Mouse (Mus musculus) stomach, embryonic 16.5 days (tissue): ENCODE measurements around the gene P3h3. TPM values are rescaled to one million over a fixed set of nuclear protein-coding genes. Genes with fewer than 3 reads are reported as not detected.
A peak's percentile ranks its signal among the peaks of the same experiment; 100 is the strongest.

ENCODE experiments used
- ATAC-seq: fragments of 200-750 bp; cut with Nextera tagmentation; 2 replicates; pipeline ENCODE4 v1.8.0; 2017; ENCODE audit warnings: moderate number of reproducible peaks, moderate TSS enrichment; ENCODE audit not compliant: insufficient read depth, low FRiP score
- H3K27ac ChIP-seq: fragments of 300-500 bp; sonication (generic); 2 replicates; pipeline ENCODE4 v1.5.1; 2014; ENCODE audit warnings: low read length
- H3K27me3 ChIP-seq: fragments of 300-500 bp; sonication (generic); 2 replicates; pipeline ENCODE4 v1.6.1; 2014; ENCODE audit warnings: low read length, control low read depth, mixed read lengths; ENCODE audit not compliant: control insufficient read depth, insufficient read depth
- H3K36me3 ChIP-seq: fragments of 300-500 bp; sonication (generic); 2 replicates; pipeline ENCODE4 v1.6.1; 2014; ENCODE audit warnings: low read length; ENCODE audit not compliant: control insufficient read depth, insufficient read depth
- H3K4me1 ChIP-seq: fragments of 300-500 bp; sonication (generic); 2 replicates; pipeline ENCODE4 v1.6.1; 2014; ENCODE audit warnings: low read length, control low read depth, mixed read lengths; ENCODE audit not compliant: control insufficient read depth, insufficient read depth
- H3K4me2 ChIP-seq: fragments of 300-500 bp; sonication (generic); 2 replicates; pipeline ENCODE4 v1.6.1; 2014; ENCODE audit warnings: low read depth, low read length, mixed read lengths
- H3K4me3 ChIP-seq: fragments of 300-500 bp; sonication (generic); replicated peaks from 2 replicates; pipeline ENCODE4 v1.5.1; 2014; ENCODE audit warnings: mild to moderate bottlenecking, low read length
- H3K9ac ChIP-seq: fragments of 300-500 bp; sonication (generic); 2 replicates; pipeline ENCODE4 v1.6.1; 2014; ENCODE audit warnings: low read length
- H3K9me3 ChIP-seq: fragments of 300-500 bp; sonication (generic); replicated peaks from 2 replicates; pipeline ENCODE4 v1.6.1; 2016; ENCODE audit warnings: low read length, control low read depth; ENCODE audit not compliant: control insufficient read depth
- WGBS: fragments of 180-500 bp; shearing (Covaris S2); extraction: QIAGEN DNeasy Blood & Tissue Kit; methylation state at CpG from one replicate; pipeline ENCODE4 v1.1.7; 2014; 5-methylcytosine and 5-hydroxymethylcytosine counted together
- polyA plus RNA-seq: library from polyadenylated mRNA; unstranded; fragments of >200 nt; fragmentation: Nextera tagmentation; extraction: Ambion mirVana; gene quantifications from 2 replicates; pipeline ENCODE4 v1.2.1, GENCODE M21; 2015

The P3h3 gene
- 9.9 and 11.5 TPM in 2 replicates for polyA plus RNA-seq

DNA sequence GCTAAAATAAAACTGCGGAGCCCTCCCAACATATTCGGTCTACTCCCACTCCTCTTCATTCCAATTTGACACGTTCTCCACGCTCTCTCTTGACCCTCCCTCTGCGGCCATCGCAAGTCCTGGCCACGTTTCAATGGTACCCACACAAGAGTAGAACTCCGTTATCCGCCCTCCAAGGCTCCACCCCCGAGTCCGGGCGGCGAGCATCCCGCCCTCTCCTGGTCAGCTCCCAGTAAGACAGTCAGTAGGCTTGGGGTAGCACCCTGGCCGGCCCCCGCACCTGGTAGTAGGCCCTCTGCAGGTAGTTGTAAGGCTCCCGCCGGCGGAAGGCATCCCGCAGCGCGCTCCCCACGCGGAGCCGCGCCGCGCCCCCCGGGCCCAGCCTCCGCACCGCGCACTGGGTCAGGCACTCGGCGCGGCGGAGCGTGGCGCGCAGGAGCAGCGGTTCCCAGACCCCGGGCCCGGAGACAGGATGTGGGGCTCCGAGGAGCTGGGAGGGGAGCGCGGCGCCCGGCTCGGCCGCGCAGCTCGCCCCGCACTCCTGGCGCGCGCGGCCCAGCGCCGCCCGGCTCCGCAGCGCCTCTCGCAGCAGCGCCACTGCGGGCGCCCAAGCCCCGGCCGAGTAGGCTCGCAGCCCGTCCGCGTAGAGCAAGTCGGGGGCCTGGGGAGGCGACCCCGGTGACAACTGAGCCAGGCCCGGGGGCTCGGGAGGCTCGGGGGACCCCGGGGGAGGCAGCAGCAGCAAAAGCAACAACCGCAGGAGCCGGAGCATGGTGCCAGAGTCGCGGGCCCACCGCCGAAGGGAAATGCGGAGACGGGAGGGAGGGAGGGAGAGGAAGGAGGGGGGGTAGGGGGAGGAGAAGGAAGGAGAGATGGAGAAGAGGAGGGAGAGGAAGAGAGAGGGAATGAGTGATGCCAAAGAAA, at the start of gene P3h3:
P3h3 (minus strand) TSS at position 837 of the 924 bp plus-strand sequence.
- H3K9ac ChIP-seq, result peak within 1 kb of the TSS; percentile 94
- peak; percentile 85 for ATAC-seq
- H3K27me3 ChIP-seq, result peaks cover 8% of the 10 kb centered on the region; the same call in 1 of the 2 replicates
- peak within 1 kb of the TSS; percentile 81 for H3K4me2 ChIP-seq
- no peaks in the 10 kb centered on the region for H3K9me3 ChIP-seq
- H3K36me3 ChIP-seq, result no peaks in the 10 kb centered on the region
- peak within 1 kb of the TSS; percentile 77 for H3K4me3 ChIP-seq
- peak within 1 kb of the TSS; percentile 95 for H3K27ac ChIP-seq
- WGBS, result under 1% methylated on average over 86 of the region's 86 CpGs
- peaks cover 18% of the 10 kb centered on the region for H3K4me1 ChIP-seq

DNA sequence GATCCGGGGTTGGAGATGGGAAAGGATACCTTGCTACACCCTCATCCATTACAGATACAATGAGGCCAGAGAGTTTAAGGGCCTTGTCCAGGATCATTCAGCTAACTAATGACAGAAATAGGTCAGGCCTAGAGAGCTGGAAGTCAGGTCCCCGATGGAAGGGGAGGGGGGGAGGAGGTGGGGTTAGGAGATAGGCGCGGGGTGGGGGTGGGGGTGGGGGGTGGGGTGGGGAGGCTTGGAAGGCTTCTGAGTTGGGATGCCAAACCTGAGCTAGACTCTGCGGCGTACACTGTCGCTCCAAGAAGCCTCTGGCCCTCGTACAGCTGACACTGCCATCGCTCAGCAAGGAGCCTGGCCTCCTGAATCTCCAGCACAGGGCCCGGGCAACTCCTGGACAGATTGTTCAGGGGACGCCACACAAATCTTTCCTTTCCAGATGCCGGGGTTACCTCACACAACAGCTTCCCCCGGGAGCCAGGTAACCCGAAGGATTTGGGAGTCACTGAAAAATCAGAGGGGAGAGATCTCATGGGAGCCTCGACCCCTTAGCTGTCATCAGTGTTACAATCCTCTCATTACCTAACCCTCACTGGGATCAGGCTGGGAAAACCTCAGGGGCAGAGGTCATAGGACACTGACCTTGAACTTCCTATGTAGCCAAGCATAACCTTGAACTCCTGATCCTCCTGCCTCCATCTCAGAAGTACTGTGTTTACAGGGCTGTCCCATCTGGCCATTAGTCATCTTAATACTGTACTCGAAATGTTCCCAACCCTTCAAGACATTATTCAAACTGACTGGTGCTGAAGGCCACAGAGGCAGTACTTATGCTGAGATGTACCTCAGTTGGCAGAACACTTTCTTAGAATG, 47.7 kb upstream of the P3h3 start:
- Histone ChIP-seq H3K9me3 (no peaks in the 10 kb centered on the region), H3K4me2 (peak overlapping the region; percentile 94), H3K9ac (peak overlapping the region; percentile 81), H3K4me3 (peak overlapping the region; percentile 61; the same call in 1 of the 2 replicates), H3K36me3 (no peaks in the 10 kb centered on the region), H3K4me1 (peaks cover 16% of the 10 kb centered on the region), H3K27ac (peak overlapping the region; percentile 99), H3K27me3 (0 out of 2 replicates have a peak, but pooled peaks cover 2% of the 10 kb centered on the region)
- WGBS, result 39% methylated on average over 16 of the region's 16 CpGs
- ATAC-seq, result no peak

DNA sequence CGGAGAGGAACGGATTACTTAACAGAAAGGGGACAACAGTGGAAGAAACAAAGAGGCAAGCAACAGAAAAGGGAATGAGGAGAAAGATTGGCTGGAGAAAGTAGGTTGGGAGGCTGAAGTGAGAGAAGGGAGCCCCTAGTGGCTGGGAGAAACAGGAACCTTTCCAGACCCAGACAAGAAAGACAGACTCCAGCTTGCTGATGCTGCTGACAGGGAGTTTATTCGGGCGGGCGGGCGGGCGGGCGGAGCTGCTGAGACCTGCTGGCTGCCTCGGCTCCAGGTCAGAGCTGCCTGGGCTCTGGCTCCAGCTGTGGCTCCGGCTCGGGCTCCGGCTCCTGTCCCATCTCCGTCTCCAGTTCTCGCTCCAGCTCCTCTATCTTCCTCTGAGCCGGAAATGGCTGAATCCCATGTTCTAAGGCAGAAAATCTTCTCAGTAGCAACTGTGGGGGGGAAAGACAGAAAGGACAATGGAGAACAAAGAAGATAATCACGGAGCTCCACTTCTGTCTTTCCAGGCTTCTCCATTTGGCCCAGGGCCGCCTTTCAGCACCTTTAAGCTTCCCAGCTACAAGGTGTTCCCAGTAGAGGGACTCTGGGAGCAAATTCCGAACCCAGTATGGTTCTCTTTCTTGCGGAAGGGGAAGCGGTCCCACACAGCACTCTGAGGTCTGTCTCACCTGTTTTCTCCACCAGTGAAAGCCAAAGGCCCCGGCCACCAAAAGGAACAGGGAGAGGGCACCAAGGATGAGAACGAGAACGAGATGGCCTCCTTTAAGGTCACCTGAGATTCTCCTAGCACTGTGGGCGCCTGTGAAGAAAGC, 46.8 kb upstream of the P3h3 start:
- 7% methylated on average over 24 of the region's 24 CpGs for WGBS
- peak overlapping the region; percentile 94 for H3K4me2 ChIP-seq
- H3K9me3 ChIP-seq, result no peaks in the 10 kb centered on the region
- peak overlapping the region; percentile 61 for H3K4me3 ChIP-seq
- H3K4me1 ChIP-seq, result peaks cover 11% of the 10 kb centered on the region
- ATAC-seq, result peak; percentile 81
- no peaks in the 10 kb centered on the region for H3K27me3 ChIP-seq
- peak overlapping the region; percentile 99 for H3K27ac ChIP-seq
- no peaks in the 10 kb centered on the region for H3K36me3 ChIP-seq
- H3K9ac ChIP-seq, result peak overlapping the region; percentile 81

DNA sequence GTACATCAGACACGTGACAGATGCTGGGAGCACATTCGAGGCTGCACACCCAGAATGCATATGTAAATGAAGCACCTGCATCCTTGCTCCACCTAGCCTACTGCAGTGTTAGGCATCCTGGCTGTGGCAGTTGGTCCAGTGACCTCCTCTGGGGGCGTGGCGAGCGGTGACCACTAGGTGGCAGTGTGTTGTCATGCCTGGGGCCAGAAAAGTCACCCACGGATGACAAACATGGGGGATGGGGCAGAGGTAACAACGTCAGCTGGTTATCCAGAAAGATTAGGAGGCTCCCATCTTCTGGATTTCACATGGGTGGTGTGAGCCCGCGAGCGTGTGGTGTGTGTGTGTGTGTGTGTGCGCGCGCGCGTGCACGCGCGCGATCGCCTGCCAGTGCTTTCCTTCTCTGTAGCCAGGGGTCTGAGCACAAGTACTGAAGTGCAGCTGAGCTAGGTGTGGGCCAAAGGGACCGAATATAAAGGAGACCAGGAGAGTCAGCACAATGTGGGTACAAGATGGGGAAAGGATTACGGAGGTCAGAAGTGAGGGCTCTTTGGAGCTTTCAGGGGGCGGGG, 46.1 kb upstream of the P3h3 start:
- H3K4me1 ChIP-seq, result peaks cover 11% of the 10 kb centered on the region
- peak overlapping the region; percentile 61 for H3K4me3 ChIP-seq
- ATAC-seq, result peak; percentile 84
- no peaks in the 10 kb centered on the region for H3K27me3 ChIP-seq
- H3K36me3 ChIP-seq, result no peaks in the 10 kb centered on the region
- H3K9me3 ChIP-seq, result no peaks in the 10 kb centered on the region
- H3K9ac ChIP-seq, result peak overlapping the region; percentile 81
- peak overlapping the region; percentile 94 for H3K4me2 ChIP-seq
- peak overlapping the region; percentile 99 for H3K27ac ChIP-seq
- 0% methylated on average over 23 of the region's 23 CpGs for WGBS

DNA sequence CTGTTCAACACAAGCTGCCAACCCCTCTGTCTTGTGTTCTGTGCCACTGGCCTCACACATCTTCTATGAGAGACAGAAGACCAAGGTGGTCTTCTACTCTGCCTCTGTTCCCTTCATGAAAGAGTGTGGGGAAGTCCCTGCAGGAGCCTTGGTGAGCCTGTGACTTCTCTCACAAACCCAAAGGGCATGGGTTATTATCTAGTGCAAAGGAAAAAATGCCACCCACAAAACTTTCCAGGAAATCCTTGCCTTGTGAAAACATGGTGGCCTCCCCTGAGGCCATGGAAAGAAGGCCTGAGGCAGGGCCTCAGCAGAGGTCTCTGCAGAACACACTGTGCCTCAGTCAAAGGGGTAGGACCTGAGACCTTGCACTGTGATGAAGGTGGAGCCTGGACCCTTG, 44.3 kb upstream of the P3h3 start:
- Histone ChIP-seq H3K4me1 (peaks cover 11% of the 10 kb centered on the region), H3K27ac (no peak overlapping the region), H3K4me3 (no peak overlapping the region), H3K4me2 (no peak overlapping the region), H3K9me3 (no peaks in the 10 kb centered on the region), H3K27me3 (no peaks in the 10 kb centered on the region), H3K36me3 (no peaks in the 10 kb centered on the region), H3K9ac (no peak overlapping the region)
- ATAC-seq, result no peak

DNA sequence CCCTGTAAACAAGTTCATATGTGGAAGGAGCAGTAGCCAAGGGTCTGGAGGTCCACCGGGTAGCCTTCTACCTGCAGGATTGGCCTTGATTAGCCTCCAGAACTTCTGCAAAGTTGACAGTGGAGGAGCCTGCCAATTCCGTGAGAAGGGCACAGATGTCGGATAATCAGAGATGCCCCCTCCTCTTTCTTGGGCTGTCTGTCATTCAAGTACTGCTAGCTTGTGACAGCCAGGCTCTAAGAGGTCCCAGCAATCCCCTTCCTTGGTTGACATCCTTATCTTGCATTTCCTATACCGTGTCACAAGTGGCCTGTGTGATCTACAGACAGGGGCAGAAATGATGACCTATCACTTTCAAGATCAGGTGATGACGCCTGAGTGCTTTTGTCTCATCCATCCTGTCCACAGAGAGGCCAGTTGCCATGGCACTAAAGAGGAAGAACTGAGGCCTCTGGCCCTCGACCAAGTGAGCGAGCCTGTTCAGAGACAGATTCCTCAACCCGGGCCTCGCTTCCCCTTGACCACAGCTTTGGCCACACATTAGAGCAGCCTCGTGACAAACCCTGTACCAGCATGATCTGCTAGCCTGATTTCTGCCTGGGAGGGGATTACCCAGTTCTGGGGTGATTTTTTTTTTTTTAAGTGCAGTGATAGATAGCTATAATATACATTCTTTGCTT, 43.4 kb upstream of the P3h3 start:
- Histone ChIP-seq H3K4me3 (no peak overlapping the region), H3K9me3 (no peaks in the 10 kb centered on the region), H3K36me3 (no peaks in the 10 kb centered on the region), H3K9ac (no peak overlapping the region), H3K27me3 (no peaks in the 10 kb centered on the region), H3K4me2 (no peak overlapping the region), H3K4me1 (peaks cover 11% of the 10 kb centered on the region), H3K27ac (no peak overlapping the region)
- WGBS, result 52% methylated on average over 10 of the region's 10 CpGs
- ATAC-seq, result no peak

DNA sequence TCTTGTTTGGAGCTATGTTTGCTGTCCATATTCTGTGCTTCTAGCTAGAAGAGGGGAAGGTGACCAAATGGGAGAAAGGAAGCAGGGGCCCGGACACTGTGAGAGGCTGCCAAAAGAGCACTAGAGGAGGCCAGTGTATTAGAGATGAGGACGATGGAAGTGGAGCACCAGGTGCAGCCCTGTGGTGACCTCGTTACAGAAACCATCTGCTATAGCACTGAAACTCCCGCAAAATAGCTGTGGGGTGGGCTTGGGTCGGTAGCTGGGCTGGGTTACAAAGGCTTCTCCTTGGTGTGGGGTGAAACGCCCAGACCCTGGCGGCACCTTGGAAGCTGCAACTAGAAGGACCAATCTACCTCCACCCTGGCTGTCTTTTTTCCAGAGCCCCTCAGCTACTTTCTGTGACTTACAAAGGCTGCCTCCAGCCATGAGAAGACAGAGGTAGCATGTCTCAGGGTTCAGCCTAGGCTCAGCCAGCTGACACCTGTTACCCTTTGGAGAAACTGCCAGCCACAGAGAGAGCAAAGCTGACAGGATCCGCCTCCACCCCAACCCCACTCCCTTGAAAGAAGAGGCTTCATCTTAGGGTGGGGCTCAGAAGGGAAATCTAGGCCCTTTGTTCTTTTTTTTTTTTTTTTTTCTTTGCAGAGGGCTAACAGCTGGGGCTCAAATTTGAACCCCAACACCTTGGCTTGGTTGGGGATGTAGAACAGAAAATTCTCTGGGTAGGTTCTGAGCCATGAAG, 42.7 kb upstream of the P3h3 start:
- no peak overlapping the region for H3K4me3 ChIP-seq
- WGBS, result 55% methylated on average over 8 of the region's 8 CpGs
- ATAC-seq, result no peak
- no peaks in the 10 kb centered on the region for H3K27me3 ChIP-seq
- no peak overlapping the region for H3K27ac ChIP-seq
- H3K9me3 ChIP-seq, result no peaks in the 10 kb centered on the region
- peaks cover 9% of the 10 kb centered on the region for H3K4me1 ChIP-seq
- H3K36me3 ChIP-seq, result no peaks in the 10 kb centered on the region
- no peak overlapping the region for H3K4me2 ChIP-seq
- H3K9ac ChIP-seq, result no peak overlapping the region
